Mouse (Mus musculus) bone marrow macrophage, adult 2 months (primary cell): ENCODE measurements around the gene Grid1.

Experiments used
- CTCF ChIP-seq: IDR thresholded peaks from 2 replicates; pipeline ENCODE4 v1.5.1; 2012; ENCODE audit warnings: low read depth, mild to moderate bottlenecking, low read length, moderate library complexity
- POLR2A ChIP-seq: IDR thresholded peaks from 2 replicates; pipeline ENCODE4 v1.6.1; 2012; ENCODE audit warnings: mild to moderate bottlenecking, low read depth, low read length, borderline replicate concordance

DNA sequence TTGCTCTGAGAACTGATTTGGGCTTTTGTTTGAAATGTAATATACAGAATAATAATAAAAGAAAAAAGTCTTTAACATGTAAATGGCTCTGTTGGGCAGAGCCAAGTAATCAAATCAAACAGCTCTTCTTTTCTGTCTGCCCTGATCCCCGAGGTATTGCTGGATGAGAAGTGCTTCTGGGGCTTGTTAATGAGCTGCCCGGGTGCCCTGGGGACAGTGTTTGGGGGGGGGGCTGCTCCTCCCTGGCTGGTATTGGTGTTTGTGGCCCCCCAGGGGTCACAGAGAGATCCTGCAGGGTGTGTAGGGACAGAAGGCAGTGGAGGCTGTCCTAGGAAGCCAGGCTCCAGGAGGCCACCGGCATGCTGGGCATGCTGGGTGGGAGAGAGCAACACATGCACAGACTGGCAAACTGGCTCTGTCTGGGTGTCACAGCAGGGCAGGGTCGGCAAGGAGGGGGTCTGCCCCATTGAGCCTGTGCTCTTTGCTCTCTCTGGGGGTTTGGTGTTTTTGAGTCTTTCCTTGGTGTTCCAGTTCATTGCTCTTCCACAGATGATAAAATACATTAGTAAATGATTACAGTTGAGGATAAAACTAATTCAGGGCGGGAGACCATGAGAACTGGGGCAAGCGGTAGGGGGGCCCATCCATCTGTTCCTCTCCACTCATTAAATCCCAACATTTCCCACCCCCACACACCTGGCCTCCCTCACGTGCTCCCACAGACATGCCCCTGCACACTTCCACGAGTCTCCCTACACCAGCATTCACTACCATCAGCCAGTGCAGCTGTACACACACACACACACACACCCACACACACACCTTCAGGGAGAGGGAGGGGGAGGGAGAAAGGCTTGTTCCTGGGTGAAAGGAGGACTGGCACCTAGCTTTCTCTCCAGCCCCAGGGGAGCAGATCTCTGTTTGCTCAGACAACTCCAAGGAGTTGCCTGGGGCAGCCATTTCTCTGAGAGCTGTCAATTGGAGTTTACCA, 60.8 kb downstream of the Grid1 start:
- no peak for TF ChIP-seq POLR2A
- TF ChIP-seq CTCF = no peak
